Mouse (Mus musculus): ENCODE measurements around the gene Gnat2. TPM values are rescaled to one million over a fixed set of nuclear protein-coding genes. Genes with fewer than 3 reads are reported as not detected.
A peak's percentile ranks its signal among the peaks of the same experiment; 100 is the strongest.

Gene Gnat2
- polyA plus RNA-seq, 1 experiment from 2014 or later: 3.1 TPM

- ATAC-seq (ENCODE audit: low read depth) (no peak), DNase-seq (no peak)
- peaks cover 20% of the 10 kb centered on the region for H3K36me3 ChIP-seq
- 0 out of 2 replicates have a peak overlapping the region, but pooled peaks have one; percentile 5 for H3K9ac ChIP-seq
- no peaks in the 10 kb centered on the region for H3K27me3 ChIP-seq
- 0% methylated on average over 1 of the region's 1 CpGs for WGBS (ENCODE audit: insufficient replicate concordance)
- peaks cover 44% of the 10 kb centered on the region for H3K4me1 ChIP-seq (replicated peaks)
- H3K4me2 ChIP-seq: no peak overlapping the region
- H3K9me3 ChIP-seq (replicated peaks): no peaks in the 10 kb centered on the region
- H3K27ac ChIP-seq: peak overlapping the region; percentile 52
- no peak overlapping the region for H3K4me3 ChIP-seq (replicated peaks)
Observed at GRCm38 (mm10) chr3:108068826-108069225, 23.8 kb upstream of the Gnat2 start.

GRCm38 (mm10) chr3:108069231-108069870 lies 23.2 kb upstream of the Gnat2 start:
- no peaks in the 10 kb centered on the region for H3K9me3 ChIP-seq (replicated peaks)
- peaks cover 45% of the 10 kb centered on the region for H3K4me1 ChIP-seq (replicated peaks)
- peak overlapping the region; percentile 52 for H3K27ac ChIP-seq
- no peak overlapping the region for H3K4me3 ChIP-seq (replicated peaks)
- WGBS (ENCODE audit: insufficient replicate concordance): 45% methylated on average over 13 of the region's 13 CpGs
- no peaks in the 10 kb centered on the region for H3K27me3 ChIP-seq
- 0 out of 2 replicates have a peak overlapping the region, but pooled peaks have one; percentile 5 for H3K9ac ChIP-seq
- peak overlapping the region; percentile 25 for H3K4me2 ChIP-seq
- no peak for DNase-seq
- peak; percentile 66 for ATAC-seq (ENCODE audit: low read depth)
- H3K36me3 ChIP-seq: peaks cover 26% of the 10 kb centered on the region

DNA sequence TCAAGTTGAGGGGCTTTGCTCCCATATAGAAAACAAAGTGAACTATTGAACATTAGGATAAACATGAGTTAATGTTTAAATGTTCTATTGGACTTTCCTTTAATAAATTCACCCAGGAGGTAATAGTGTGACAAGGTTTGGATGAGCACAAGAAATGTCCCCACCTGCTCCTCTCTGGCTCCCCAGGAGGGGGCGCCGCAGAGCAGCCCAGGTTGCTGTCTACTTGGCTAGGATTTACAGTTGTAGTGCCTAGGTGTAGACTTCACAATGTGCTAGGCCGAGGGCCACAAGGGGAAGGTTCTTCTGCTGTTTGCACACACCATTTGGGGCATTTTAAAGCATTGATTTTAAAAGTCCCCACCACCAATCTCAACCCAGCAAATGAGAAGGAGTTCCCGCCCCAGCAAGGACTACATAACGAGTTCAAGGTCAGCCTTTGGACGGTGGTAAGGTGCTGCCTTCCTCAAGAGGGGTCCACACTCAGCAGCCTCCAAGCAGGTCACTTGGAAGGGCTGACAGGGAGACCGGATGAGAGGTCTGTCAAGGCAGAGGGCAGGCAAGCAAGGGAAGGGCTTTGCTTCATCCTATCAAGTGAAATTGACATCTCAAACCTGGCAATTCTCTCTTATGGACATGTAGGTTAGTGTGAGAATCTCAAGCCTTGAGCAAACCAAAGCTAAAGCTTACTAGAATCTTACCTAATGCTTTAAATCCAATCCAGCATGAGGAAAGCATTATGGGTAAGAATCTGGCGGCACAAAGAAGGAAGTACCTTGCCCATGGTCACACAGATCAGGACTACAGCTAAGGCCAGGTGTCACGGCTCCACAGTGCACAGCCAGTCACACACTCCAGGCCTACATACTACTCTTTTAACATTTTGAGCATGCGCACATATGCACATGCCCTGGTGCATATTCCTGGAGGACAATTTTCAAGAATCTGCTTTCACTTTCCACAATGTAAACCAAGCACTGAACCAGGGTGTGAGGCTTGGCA lies 22.0 kb upstream of the Gnat2 start:
- Histone ChIP-seq H3K4me1 (replicated peaks) (peaks cover 42% of the 10 kb centered on the region), H3K36me3 (peaks cover 38% of the 10 kb centered on the region), H3K4me2 (peak overlapping the region; percentile 25), H3K4me3 (replicated peaks) (no peak overlapping the region), H3K27ac (peak overlapping the region; percentile 11; the same call in 1 of the 2 replicates), H3K9me3 (replicated peaks) (no peaks in the 10 kb centered on the region), H3K9ac (no peak overlapping the region; the same call in 1 of the 2 replicates), H3K27me3 (no peaks in the 10 kb centered on the region)
- DNase-seq: peak; percentile 70
- ATAC-seq (ENCODE audit: low read depth): peak; percentile 38; the same call in 1 of the 2 replicates
- 59% methylated on average over 10 of the region's 10 CpGs for WGBS (ENCODE audit: insufficient replicate concordance)

GRCm38 (mm10) chr3:108072983-108073569 lies 19.5 kb upstream of the Gnat2 start:
- H3K4me2 ChIP-seq: no peak overlapping the region
- peaks cover 40% of the 10 kb centered on the region for H3K4me1 ChIP-seq (replicated peaks)
- no peak overlapping the region for H3K4me3 ChIP-seq (replicated peaks)
- H3K9ac ChIP-seq: no peak overlapping the region
- no peaks in the 10 kb centered on the region for H3K27me3 ChIP-seq
- DNase-seq: no peak
- H3K9me3 ChIP-seq (replicated peaks): no peaks in the 10 kb centered on the region
- peaks cover 63% of the 10 kb centered on the region for H3K36me3 ChIP-seq
- no peak for ATAC-seq (ENCODE audit: low read depth)
- 0 out of 2 replicates have a peak overlapping the region, but pooled peaks have one; percentile 23 for H3K27ac ChIP-seq
- WGBS (ENCODE audit: insufficient replicate concordance): 74% methylated on average over 10 of the region's 10 CpGs

- peaks cover 95% of the 10 kb centered on the region for H3K36me3 ChIP-seq
- peaks cover 24% of the 10 kb centered on the region for H3K4me1 ChIP-seq (replicated peaks)
- H3K4me2 ChIP-seq: no peak overlapping the region
- no peak for DNase-seq
- no peak overlapping the region for H3K9ac ChIP-seq
- 87% methylated on average over 8 of the region's 9 CpGs for WGBS (ENCODE audit: insufficient replicate concordance)
- ATAC-seq (ENCODE audit: low read depth): no peak
- H3K4me3 ChIP-seq (replicated peaks): no peak overlapping the region
- no peaks in the 10 kb centered on the region for H3K27me3 ChIP-seq
- H3K9me3 ChIP-seq (replicated peaks): no peaks in the 10 kb centered on the region
- no peak overlapping the region for H3K27ac ChIP-seq
Observed at GRCm38 (mm10) chr3:108076836-108077235, 15.8 kb upstream of the Gnat2 start.

DNA sequence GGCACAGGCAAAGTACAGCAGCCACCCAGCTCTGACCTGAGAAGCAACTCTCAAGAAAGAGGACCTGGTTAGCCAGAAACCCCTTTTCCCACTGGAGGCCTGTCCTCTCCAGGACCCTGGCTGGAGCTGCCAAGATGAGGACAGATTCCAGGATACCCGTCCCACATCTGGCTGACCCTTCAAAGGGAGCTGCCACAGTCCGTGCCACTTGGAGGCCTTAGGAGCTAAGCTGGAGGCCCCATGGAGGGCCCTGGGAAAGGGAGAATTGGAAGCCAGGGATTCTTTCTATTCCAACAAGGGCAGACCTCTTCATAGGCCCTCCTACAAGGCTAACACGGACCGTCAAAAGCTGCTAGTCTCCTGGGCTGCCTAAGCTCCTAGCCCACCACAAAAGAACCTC lies 10.9 kb upstream of the Gnat2 start:
- Histone ChIP-seq H3K27ac (peak overlapping the region; percentile 90), H3K27me3 (no peaks in the 10 kb centered on the region), H3K4me1 (replicated peaks) (peaks cover 57% of the 10 kb centered on the region), H3K9me3 (replicated peaks) (no peaks in the 10 kb centered on the region), H3K4me3 (replicated peaks) (no peak overlapping the region), H3K9ac (peak overlapping the region; percentile 96), H3K36me3 (peaks cover 62% of the 10 kb centered on the region), H3K4me2 (peak overlapping the region; percentile 99; the same call in 1 of the 2 replicates)
- no peak for ATAC-seq (ENCODE audit: low read depth)
- WGBS (ENCODE audit: insufficient replicate concordance): 72% methylated on average over 4 of the region's 4 CpGs
- no peak for DNase-seq

GRCm38 (mm10) chr3:108082251-108082875 lies 10.2 kb upstream of the Gnat2 start:
- Histone ChIP-seq H3K27ac (peak overlapping the region; percentile 90), H3K4me1 (replicated peaks) (peaks cover 64% of the 10 kb centered on the region), H3K9me3 (replicated peaks) (no peaks in the 10 kb centered on the region), H3K36me3 (peaks cover 55% of the 10 kb centered on the region), H3K9ac (peak overlapping the region; percentile 96), H3K4me2 (peak overlapping the region; percentile 99), H3K4me3 (replicated peaks) (peak overlapping the region; percentile 89; the same call in 1 of the 2 replicates), H3K27me3 (no peaks in the 10 kb centered on the region)
- DNase-seq: no peak
- no peak for ATAC-seq (ENCODE audit: low read depth)
- 88% methylated on average over 1 of the region's 1 CpGs for WGBS (ENCODE audit: insufficient replicate concordance)

- Histone ChIP-seq H3K4me2 (peak overlapping the region; percentile 99), H3K9ac (peak overlapping the region; percentile 96), H3K9me3 (replicated peaks) (no peaks in the 10 kb centered on the region)
Observed at GRCm38 (mm10) chr3:108083161-108083560, 9.4 kb upstream of the Gnat2 start.

DNA sequence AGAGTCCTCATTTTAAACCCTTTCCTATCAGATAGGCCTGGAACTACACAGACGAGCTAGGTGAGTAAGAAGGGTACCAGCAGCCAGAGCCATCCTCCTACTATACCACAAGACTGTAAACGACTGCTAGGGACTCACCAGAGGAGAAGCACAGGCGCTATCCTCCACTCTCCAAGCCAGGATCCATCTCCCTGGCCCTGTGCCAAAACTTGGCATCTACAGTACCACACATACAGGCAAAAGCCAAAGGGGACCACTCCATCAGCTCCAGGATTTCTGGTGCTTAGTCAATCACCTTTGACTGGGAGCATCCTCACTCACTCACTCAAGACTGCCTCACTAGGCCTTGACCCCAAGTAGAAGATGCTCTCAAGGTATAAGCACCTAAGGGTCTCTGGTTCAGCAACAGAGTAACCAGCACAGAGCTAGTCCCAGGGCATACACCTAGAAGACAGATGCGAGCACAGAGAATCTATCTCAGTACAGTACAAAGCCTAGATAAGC lies 8.6 kb upstream of the Gnat2 start:
- ATAC-seq (ENCODE audit: low read depth) (peak; percentile 29), DNase-seq (no peak)
- 44% methylated on average over 4 of the region's 4 CpGs for WGBS (ENCODE audit: insufficient replicate concordance)
- Histone ChIP-seq H3K36me3 (peaks cover 39% of the 10 kb centered on the region), H3K4me3 (replicated peaks) (peak overlapping the region; percentile 89), H3K9ac (peak overlapping the region; percentile 96), H3K4me1 (replicated peaks) (peaks cover 76% of the 10 kb centered on the region), H3K9me3 (replicated peaks) (no peaks in the 10 kb centered on the region), H3K27me3 (no peaks in the 10 kb centered on the region), H3K4me2 (peak overlapping the region; percentile 99), H3K27ac (peak overlapping the region; percentile 90)

More at GRCm38 (mm10) chr3:108083161-108083560, 9.4 kb upstream of the Gnat2 start:
- 10% methylated on average over 2 of the region's 2 CpGs for WGBS (ENCODE audit: insufficient replicate concordance)
- Histone ChIP-seq H3K4me3 (replicated peaks) (peak overlapping the region; percentile 89), H3K36me3 (peaks cover 47% of the 10 kb centered on the region), H3K4me1 (replicated peaks) (peaks cover 70% of the 10 kb centered on the region), H3K27ac (peak overlapping the region; percentile 90), H3K27me3 (no peaks in the 10 kb centered on the region)
- ATAC-seq (ENCODE audit: low read depth): no peak
- DNase-seq: no peak

DNA sequence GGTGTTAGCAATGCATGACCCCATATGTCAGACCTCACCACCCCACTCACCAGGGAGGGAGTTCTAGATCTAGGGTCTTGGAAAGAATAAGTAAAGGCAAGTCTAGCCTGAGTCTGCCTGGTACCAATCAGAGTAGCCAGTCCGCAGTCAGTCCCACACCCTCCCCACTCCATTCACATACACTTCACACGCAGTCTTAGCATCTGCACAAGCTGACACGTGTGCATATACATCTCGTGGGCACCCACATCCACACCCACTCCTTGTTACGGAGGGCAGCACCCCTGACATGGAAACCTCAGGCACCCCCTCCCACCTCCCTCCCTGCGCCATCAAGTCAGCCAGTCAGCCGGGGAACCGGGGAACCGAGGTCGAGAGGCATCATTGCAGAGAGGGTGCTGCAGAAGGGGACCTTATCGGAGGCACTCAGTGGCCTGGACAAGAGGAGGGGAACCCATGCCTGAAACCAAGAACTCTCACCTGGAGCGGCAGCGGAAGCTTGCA lies 7.8 kb upstream of the Gnat2 start:
- DNase-seq (no peak), ATAC-seq (ENCODE audit: low read depth) (peak; percentile 19)
- H3K27me3 ChIP-seq: no peaks in the 10 kb centered on the region
- H3K4me2 ChIP-seq: peak overlapping the region; percentile 99
- H3K36me3 ChIP-seq: peaks cover 30% of the 10 kb centered on the region
- peak overlapping the region; percentile 89 for H3K4me3 ChIP-seq (replicated peaks)
- H3K27ac ChIP-seq: peak overlapping the region; percentile 90
- 8% methylated on average over 13 of the region's 13 CpGs for WGBS (ENCODE audit: insufficient replicate concordance)
- peak overlapping the region; percentile 96 for H3K9ac ChIP-seq
- H3K4me1 ChIP-seq (replicated peaks): peaks cover 83% of the 10 kb centered on the region
- no peaks in the 10 kb centered on the region for H3K9me3 ChIP-seq (replicated peaks)
